Comparison of ENCODE assay signal across 17 mouse cellular contexts in the genomic region with DNA sequence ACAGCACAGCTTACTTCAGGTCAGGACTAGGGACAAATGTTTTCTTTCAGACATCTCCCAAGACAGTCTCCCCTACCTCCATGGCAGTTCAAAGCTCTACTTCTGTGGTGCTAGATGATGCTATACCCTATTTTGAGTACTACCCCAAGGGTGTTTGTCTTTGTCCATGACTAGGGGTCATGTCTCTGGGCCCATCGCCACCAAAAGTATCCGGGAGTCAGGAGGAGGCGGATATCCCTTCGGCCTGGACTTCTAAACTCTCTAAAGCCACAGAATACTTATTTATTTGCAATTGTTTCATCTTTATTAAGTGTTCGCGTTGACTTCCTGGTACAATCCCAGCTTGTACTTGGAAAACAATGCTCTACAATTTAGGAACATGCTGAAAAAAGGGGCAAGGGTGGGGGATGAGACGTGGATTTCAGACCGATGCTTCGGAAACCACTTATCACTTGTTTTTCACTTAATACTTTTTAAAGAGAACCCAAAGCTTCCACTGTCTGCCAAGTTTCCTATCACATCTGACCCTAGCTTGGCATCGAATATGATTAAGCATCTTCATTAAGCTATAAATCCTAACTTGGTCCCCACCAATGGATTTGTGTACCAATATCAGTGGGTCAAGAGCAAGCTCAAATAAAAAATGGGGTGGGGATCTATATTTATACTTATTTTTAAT. TPM values are rescaled to one million over a fixed set of nuclear protein-coding genes. Genes with fewer than 3 reads are reported as not detected.
A peak's percentile ranks its signal among the peaks of the same experiment; 100 is the strongest.
DNase-seq lines count a peak whose midpoint lies in the region; ATAC-seq and TF ChIP-seq lines count a peak whose summit lies in the region.
"Had no signal": no experiment of that assay in that cellular context is flagged by ENCODE, and none has a peak within 500 bp of the region (broad histone marks: within the 10 kb centered on the region; RNA-seq: fewer than 3 reads in every experiment).

No protein-coding gene starts in this region.

- no peak overlapping the region for H3K27ac ChIP-seq in lung, embryonic 14.5 days (ENCODE audit: low read depth)
- H3K27ac ChIP-seq in neural tube, embryonic 15.5 days (replicated peaks) = no peak overlapping the region
- H3K27ac ChIP-seq: embryonic facial prominence, embryonic 12.5 days; hindbrain, postnatal 0 days; limb, embryonic 12.5 days; midbrain, embryonic 10.5 days had no signal

- H3K27me3 ChIP-seq in lung, embryonic 14.5 days (ENCODE audit: insufficient read depth, low read length) = no peaks in the 10 kb centered on the region
- no peaks in the 10 kb centered on the region for H3K27me3 ChIP-seq in neural tube, embryonic 15.5 days (replicated peaks)
- H3K27me3 ChIP-seq: embryonic facial prominence, embryonic 12.5 days; limb, embryonic 12.5 days had no signal

- H3K9ac ChIP-seq in lung, embryonic 14.5 days = no peak overlapping the region
- H3K9ac ChIP-seq in neural tube, embryonic 15.5 days (replicated peaks) = no peak overlapping the region
- H3K9ac ChIP-seq: embryonic facial prominence, embryonic 12.5 days; limb, embryonic 12.5 days had no signal

- H3K9me3 ChIP-seq in lung, embryonic 14.5 days (ENCODE audit: low read depth, low read length) = no peaks in the 10 kb centered on the region
- no peaks in the 10 kb centered on the region for H3K9me3 ChIP-seq in neural tube, embryonic 15.5 days (replicated peaks)
- H3K9me3 ChIP-seq: embryonic facial prominence, embryonic 12.5 days; G1E; limb, embryonic 12.5 days; midbrain, embryonic 10.5 days had no signal

- H3K4me2 ChIP-seq in lung, embryonic 14.5 days = no peak overlapping the region; the same call in 1 of the 2 replicates
- H3K4me2 ChIP-seq in neural tube, embryonic 15.5 days = no peak overlapping the region
- H3K4me2 ChIP-seq: embryonic facial prominence, embryonic 12.5 days; heart, embryonic 11.5 days; limb, embryonic 12.5 days had no signal

- WGBS in lung, embryonic 14.5 days = 65% methylated on average over 10 of the region's 10 CpGs
- 90% methylated on average over 10 of the region's 10 CpGs for WGBS in neural tube, embryonic 15.5 days

- intact Hi-C loops in heart, postnatal 10 days (cut with DNase I) = no loop called here

- peaks cover 5% of the 10 kb centered on the region for H3K4me1 ChIP-seq in lung, embryonic 14.5 days (ENCODE audit: insufficient read depth)
- H3K4me1 ChIP-seq in neural tube, embryonic 15.5 days = no peaks in the 10 kb centered on the region

- peak; percentile 17 to 28 for DNase-seq in heart, adult 18-20 months
- no peak for DNase-seq in heart, postnatal 10 days
- peak; percentile 37 for DNase-seq in lung, embryonic 14.5 days
- DNase-seq in lung, postnatal 36 days = no peak
- peak; percentile 35 to 75 for DNase-seq in kidney, postnatal 25 days
- DNase-seq in lung, postnatal 10 days = peak; percentile 37
- DNase-seq in retina, postnatal 1 day = no peak
- DNase-seq: B cell, adult 2 months; cerebellum, postnatal 25 days; spleen, adult 18-20 months had no signal

- no peaks in the 10 kb centered on the region for H3K36me3 ChIP-seq in lung, embryonic 14.5 days (ENCODE audit: insufficient read depth)
- no peaks in the 10 kb centered on the region for H3K36me3 ChIP-seq in neural tube, embryonic 15.5 days
- H3K36me3 ChIP-seq: embryonic facial prominence, embryonic 12.5 days; G1E; limb, embryonic 12.5 days; midbrain, embryonic 10.5 days had no signal

- no peak overlapping the region for H3K4me3 ChIP-seq in lung, embryonic 14.5 days (ENCODE audit: low read depth, low read length)
- H3K4me3 ChIP-seq in neural tube, embryonic 15.5 days (replicated peaks) = no peak overlapping the region
- H3K4me3 ChIP-seq: embryonic facial prominence, embryonic 12.5 days; limb, embryonic 12.5 days; midbrain, embryonic 10.5 days had no signal

- TF ChIP-seq CTCF in lung, embryonic 14.5 days (IDR thresholded peaks at IDR 0.05; ENCODE audit: low read depth) = no peak

- no peak for ATAC-seq in lung, embryonic 14.5 days (ENCODE audit: insufficient read depth)
- ATAC-seq in neural tube, embryonic 15.5 days (ENCODE audit: low FRiP score) = no peak
- ATAC-seq: hindbrain, postnatal 0 days had no signal

RNA-seq across cellular contexts. Expression of gene Nostrin, which starts 1.9 kb away (rescaled TPM):
- total RNA-seq in heart, adult 18-20 months (2021) = 1 to 10 TPM; 5.8 to 7.0 TPM
- 10 to 100 TPM; 12.4 to 13.6 TPM for total RNA-seq in heart, postnatal 10 days (2021)
- 11.6 and 14.4 TPM in 2 replicates for polyA plus RNA-seq in lung, embryonic 14.5 days (2014; fragmentation: Nextera tagmentation; extraction: Ambion mirVana)
- polyA plus RNA-seq in neural tube, embryonic 15.5 days (2015; fragmentation: Nextera tagmentation; extraction: Ambion mirVana) = 2.0 and 3.0 TPM in 2 replicates
- polyA plus RNA-seq: G1E had no signal

Comparison
In these comparisons a context has a peak if more than half of its experiments do, and no peak if none do; other contexts are left out.
1. DNase-seq: peak in heart, adult 18-20 months (2 of 2), lung, embryonic 14.5 days (single experiment), kidney, postnatal 25 days (2 of 2) and lung, postnatal 10 days (single experiment); none in heart, postnatal 10 days (0 of 2), lung, postnatal 36 days (single experiment) and retina, postnatal 1 day (single experiment).